ENCODE assay signal across 8 mouse cellular contexts in the genomic region with DNA sequence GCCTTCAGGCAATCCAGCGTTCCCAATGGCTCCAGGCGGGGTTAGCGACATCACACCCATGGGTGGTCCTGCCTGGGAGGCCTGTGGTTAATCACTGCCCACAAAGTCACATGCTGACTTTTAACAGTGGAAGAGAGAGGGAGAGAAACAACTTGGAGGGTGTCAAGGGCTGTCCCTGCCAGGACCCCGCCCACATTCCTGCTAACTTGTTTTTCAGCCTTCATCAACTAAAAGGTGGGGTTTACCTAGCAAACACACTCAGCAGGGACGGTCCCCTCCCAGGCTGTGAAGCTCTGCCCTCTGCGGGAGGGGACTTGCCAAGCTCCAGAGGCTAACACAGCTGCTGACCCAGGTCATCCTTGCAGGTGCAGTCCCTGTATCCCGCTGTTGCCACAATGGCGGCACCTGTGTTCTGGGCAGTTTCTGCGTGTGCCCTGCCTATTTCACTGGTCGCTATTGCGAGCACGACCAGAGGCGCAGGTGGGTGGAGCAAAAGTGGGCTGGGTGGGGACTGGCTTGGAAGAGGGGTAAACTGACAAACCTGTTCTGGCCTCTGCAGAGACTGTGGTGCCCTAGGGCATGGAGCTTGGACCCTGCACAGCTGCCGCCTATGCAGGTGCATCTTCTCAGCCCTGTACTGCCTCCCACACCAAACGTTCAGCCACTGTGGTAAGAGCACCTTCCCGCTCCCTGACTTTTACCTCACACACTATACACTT. TPM values are rescaled to one million over a fixed set of nuclear protein-coding genes. Genes with fewer than 3 reads are reported as not detected.
DNase-seq lines count a peak whose midpoint lies in the region; ATAC-seq and TF ChIP-seq lines count a peak whose summit lies in the region.

No protein-coding gene starts in this region.

- no peak overlapping the region for H3K9ac ChIP-seq in forebrain, postnatal 0 days
- no peak overlapping the region; the same call in 1 of the 2 replicates for H3K9ac ChIP-seq in midbrain, postnatal 0 days (replicated peaks; ENCODE audit: low read length, poor library complexity, severe bottlenecking)

- H3K27ac ChIP-seq in forebrain, postnatal 0 days (ENCODE audit: low read depth, low read length) = no peak overlapping the region
- no peak overlapping the region for H3K27ac ChIP-seq in midbrain, postnatal 0 days (ENCODE audit: low read depth, low read length)

- ATAC-seq in forebrain, postnatal 0 days = peak; percentile 70
- peak; percentile 56; the same call in 1 of the 2 replicates for ATAC-seq in midbrain, postnatal 0 days (ENCODE audit: low FRiP score)

- no peaks in the 10 kb centered on the region for H3K4me1 ChIP-seq in forebrain, postnatal 0 days (ENCODE audit: insufficient read depth)
- peaks cover 5% of the 10 kb centered on the region; the same call in 1 of the 2 replicates for H3K4me1 ChIP-seq in midbrain, postnatal 0 days (ENCODE audit: insufficient read depth, low read length)

- DNase-seq in urinary bladder, postnatal 14 days (ENCODE audit: low spot score) = peak; percentile 55
- DNase-seq in urinary bladder, postnatal 10 days (ENCODE audit: low spot score) = no peak
- DNase-seq in forebrain, postnatal 0 days = peak; percentile 14
- DNase-seq in kidney, postnatal 36 days = peak; percentile 18 to 28
- DNase-seq in midbrain, postnatal 0 days (ENCODE audit: low spot score) = no peak
- no peak for DNase-seq in layer of hippocampus, adult 8-10 months (ENCODE audit: low spot score in 2 of 2)
- DNase-seq in layer of hippocampus, adult 9-10 months (ENCODE audit: low spot score) = no peak
- DNase-seq in MN1 (ENCODE audit: low spot score) = no peak

- H3K9me3 ChIP-seq in forebrain, postnatal 0 days (ENCODE audit: low read length) = no peaks in the 10 kb centered on the region
- no peaks in the 10 kb centered on the region for H3K9me3 ChIP-seq in midbrain, postnatal 0 days (ENCODE audit: low read length)

- H3K27me3 ChIP-seq in forebrain, postnatal 0 days (ENCODE audit: insufficient read depth, low read length) = peaks cover 23% of the 10 kb centered on the region
- H3K27me3 ChIP-seq in midbrain, postnatal 0 days (ENCODE audit: insufficient read depth, low read length) = peaks cover 16% of the 10 kb centered on the region; the same call in 1 of the 2 replicates

- H3K36me3 ChIP-seq in forebrain, postnatal 0 days (ENCODE audit: insufficient read depth) = no peaks in the 10 kb centered on the region
- no peaks in the 10 kb centered on the region for H3K36me3 ChIP-seq in midbrain, postnatal 0 days (ENCODE audit: insufficient read depth, low read length)

- peak overlapping the region; percentile 21 for H3K4me3 ChIP-seq in forebrain, postnatal 0 days (ENCODE audit: low read depth, low read length)
- peak overlapping the region; percentile 33 for H3K4me3 ChIP-seq in midbrain, postnatal 0 days (ENCODE audit: low read depth, low read length)

- 3% methylated on average over 16 of the region's 16 CpGs for WGBS in forebrain, postnatal 0 days
- WGBS in midbrain, postnatal 0 days = 4% methylated on average over 16 of the region's 16 CpGs

- peak overlapping the region; percentile 49 for H3K4me2 ChIP-seq in forebrain, postnatal 0 days (ENCODE audit: low read depth)
- peak overlapping the region; percentile 58 for H3K4me2 ChIP-seq in midbrain, postnatal 0 days (ENCODE audit: low read depth, low read length, poor library complexity, severe bottlenecking)

- no peak for TF ChIP-seq CTCF in forebrain, postnatal 0 days (IDR thresholded peaks at IDR 0.05; ENCODE audit: low read depth)
- no peak for TF ChIP-seq CTCF in midbrain, postnatal 0 days (IDR thresholded peaks at IDR 0.05)

RNA-seq across cellular contexts. Expression of a gene that starts 1.5 kb away (rescaled TPM):
- total RNA-seq in forebrain, postnatal 0 days (2014; rRNA removed) = not detected in 2 replicates
- 0.22 and 0.33 TPM in 2 replicates for polyA plus RNA-seq in forebrain, postnatal 0 days (2015; fragmentation: Nextera tagmentation; extraction: Ambion mirVana)
- total RNA-seq in midbrain, postnatal 0 days (2014; rRNA removed) = not detected in 2 replicates
- polyA plus RNA-seq in midbrain, postnatal 0 days (2015; fragmentation: Nextera tagmentation; extraction: Ambion mirVana) = 0.44 and 1.2 TPM in 2 replicates
- not detected for total RNA-seq in layer of hippocampus, adult 8-10 months (2022)

RNA-seq across cellular contexts. Expression of a gene that starts 23.8 kb away (rescaled TPM):
- total RNA-seq in forebrain, postnatal 0 days (2014; rRNA removed) = not detected in 2 replicates
- 0.19 TPM in 1 of 2 replicates, not detected in the other for polyA plus RNA-seq in forebrain, postnatal 0 days (2015; fragmentation: Nextera tagmentation; extraction: Ambion mirVana)
- not detected in 2 replicates for total RNA-seq in midbrain, postnatal 0 days (2014; rRNA removed)
- 0.18 and 0.19 TPM in 2 replicates for polyA plus RNA-seq in midbrain, postnatal 0 days (2015; fragmentation: Nextera tagmentation; extraction: Ambion mirVana)
- total RNA-seq in layer of hippocampus, adult 8-10 months (2022) = not detected

RNA-seq across cellular contexts. Expression of a gene that starts 38.7 kb away (rescaled TPM):
- not detected in 2 replicates for total RNA-seq in forebrain, postnatal 0 days (2014; rRNA removed)
- polyA plus RNA-seq in forebrain, postnatal 0 days (2015; fragmentation: Nextera tagmentation; extraction: Ambion mirVana) = not detected in 2 replicates
- total RNA-seq in midbrain, postnatal 0 days (2014; rRNA removed) = not detected in 2 replicates
- not detected in 2 replicates for polyA plus RNA-seq in midbrain, postnatal 0 days (2015; fragmentation: Nextera tagmentation; extraction: Ambion mirVana)
- not detected for total RNA-seq in layer of hippocampus, adult 8-10 months (2022)

RNA-seq across cellular contexts. Expression of a gene that starts 42.5 kb away (rescaled TPM):
- total RNA-seq in forebrain, postnatal 0 days (2014; rRNA removed) = 58.0 and 68.5 TPM in 2 replicates
- polyA plus RNA-seq in forebrain, postnatal 0 days (2015; fragmentation: Nextera tagmentation; extraction: Ambion mirVana) = 18.6 and 25.0 TPM in 2 replicates
- total RNA-seq in midbrain, postnatal 0 days (2014; rRNA removed) = 62.3 and 67.5 TPM in 2 replicates
- polyA plus RNA-seq in midbrain, postnatal 0 days (2015; fragmentation: Nextera tagmentation; extraction: Ambion mirVana) = 23.6 and 25.3 TPM in 2 replicates
- 10 to 100 TPM; 33.5 to 37.0 (median 34.7) TPM for total RNA-seq in layer of hippocampus, adult 8-10 months (2022)

Comparison
In these comparisons a context has a peak if more than half of its experiments do, and no peak if none do; other contexts are left out.
1. DNase-seq: peak in urinary bladder, postnatal 14 days (single experiment), forebrain, postnatal 0 days (single experiment) and kidney, postnatal 36 days (2 of 2); none in urinary bladder, postnatal 10 days (single experiment), midbrain, postnatal 0 days (single experiment), layer of hippocampus, adult 8-10 months (0 of 2), layer of hippocampus, adult 9-10 months (single experiment) and MN1 (single experiment).